Mouse (Mus musculus) liver, adult 2 months (tissue): Measurements from ENCODE around the gene Apbb2. TPM values are rescaled to one million over a fixed set of nuclear protein-coding genes. Genes with fewer than 3 reads are reported as not detected.

ENCODE experiments used
- DNase-seq: peaks from one replicate; pipeline ENCODE4 v3.0.0-alpha.2; 2011; ENCODE audit warnings: low read depth, low spot score; ENCODE audit errors: extremely low read depth
- H3K27ac ChIP-seq: fragments of 200-500 bp; replicated peaks from 2 replicates; pipeline ENCODE4 v1.5.1; 2012; ENCODE audit warnings: low read depth, mild to moderate bottlenecking, control low read depth, inconsistent platforms, low read length; ENCODE audit not compliant: insufficient read depth
- H3K27me3 ChIP-seq: fragments of 200-500 bp; 2 replicates; pipeline ENCODE4 v1.6.1; 2012; ENCODE audit warnings: mild to moderate bottlenecking, moderate library complexity, low read length, inconsistent platforms; ENCODE audit not compliant: control insufficient read depth, insufficient read depth
- H3K36me3 ChIP-seq: fragments of 200-500 bp; 2 replicates; pipeline ENCODE4 v1.6.1; 2012; ENCODE audit warnings: low read length, inconsistent platforms; ENCODE audit not compliant: control insufficient read depth, insufficient read depth
- H3K4me1 ChIP-seq: fragments of 200-500 bp; 2 replicates; pipeline ENCODE4 v1.6.1; 2011; ENCODE audit warnings: low read length; ENCODE audit not compliant: control insufficient read depth, insufficient read depth
- H3K4me3 ChIP-seq: fragments of 200-500 bp; 2 replicates; pipeline ENCODE4 v1.5.1; 2011; ENCODE audit warnings: low read depth, mild to moderate bottlenecking, control low read depth, low read length, moderate library complexity; ENCODE audit not compliant: insufficient read depth
- H3K79me2 ChIP-seq: fragments of 200-500 bp; 2 replicates; pipeline ENCODE4 v1.6.1; 2012; ENCODE audit warnings: inconsistent platforms, mild to moderate bottlenecking, low read length, moderate library complexity; ENCODE audit not compliant: control insufficient read depth, insufficient read depth
- H3K9ac ChIP-seq: fragments of 200-500 bp; 2 replicates; pipeline ENCODE4 v1.6.1; 2012; ENCODE audit warnings: low read depth, mild to moderate bottlenecking, control low read depth, inconsistent platforms, low read length
- CTCF ChIP-seq: fragments of 200-500 bp; IDR thresholded peaks from 2 replicates; pipeline ENCODE4 v1.5.1; 2011; ENCODE audit warnings: low read depth, low read length, control low read depth
- POLR2A ChIP-seq: fragments of 200-500 bp; IDR thresholded peaks from 2 replicates; pipeline ENCODE4 v1.6.1; 2011; ENCODE audit warnings: low read length, control low read depth; ENCODE audit not compliant: insufficient read depth; ENCODE audit errors: extremely low read depth
- WGBS: fragments of 180-500 bp; shearing (Covaris S2); methylation state at CpG from one replicate; pipeline ENCODE4 v1.1.7; 2018; 5-methylcytosine and 5-hydroxymethylcytosine counted together
- polyA plus RNA-seq: library from polyadenylated mRNA; depleted of rRNA; stranded (reverse); fragments of >200 nt; gene quantifications from 2 replicates; pipeline ENCODE4 v1.2.3, GENCODE M21; 2012
- total RNA-seq: library from RNA; depleted of rRNA; stranded (reverse); fragments of >200 nt; gene quantifications from 2 replicates; pipeline ENCODE4 v1.2.3, GENCODE M21; 2014

Apbb2 gene
- total and polyA plus RNA-seq, 2 experiments, result 1.4 to 5.3 TPM

DNA sequence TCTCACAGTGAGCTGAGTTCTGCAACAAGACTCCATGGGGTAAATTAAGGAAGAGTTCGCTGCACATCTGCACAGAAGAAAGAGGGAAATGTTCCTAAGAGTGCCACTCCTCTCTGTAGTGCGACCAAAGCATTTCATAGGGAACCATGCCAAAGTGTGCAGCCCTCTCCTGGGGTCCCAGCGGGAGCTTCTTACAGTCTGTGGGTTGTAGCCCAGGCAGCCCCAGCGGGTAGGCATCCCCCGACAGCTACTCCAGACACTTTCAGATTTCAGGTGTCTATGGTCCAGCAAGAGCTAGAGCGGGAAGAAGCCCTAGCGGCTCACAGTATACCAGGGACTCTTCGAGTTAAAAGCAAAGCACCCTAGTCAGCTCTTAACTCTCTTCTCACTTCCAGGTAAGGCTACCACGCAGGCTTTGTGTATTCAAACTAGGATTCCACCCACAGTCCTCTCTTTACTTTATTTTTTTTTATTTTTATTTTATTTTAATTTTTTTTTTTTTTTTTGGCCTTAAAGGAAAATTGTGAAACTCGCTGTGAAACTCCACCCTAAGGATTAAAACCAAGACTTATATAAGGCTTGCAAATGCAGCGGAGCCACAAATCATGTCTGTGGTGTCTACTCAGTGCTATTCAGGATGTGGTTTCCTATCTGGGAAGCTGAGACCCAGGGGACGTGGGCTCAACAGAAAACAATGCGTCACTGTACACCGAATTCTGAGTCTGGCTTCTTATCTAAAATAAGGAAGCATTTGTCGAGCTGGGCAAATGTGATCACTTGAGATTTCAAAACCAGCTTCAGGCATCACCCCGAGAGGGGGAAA, 94.7 kb downstream of the Apbb2 start:
- Histone ChIP-seq H3K9ac (no peak overlapping the region), H3K4me1 (no peaks in the 10 kb centered on the region; the same call in none of the 2 replicates), H3K27ac (no peak overlapping the region), H3K36me3 (no peaks in the 10 kb centered on the region), H3K79me2 (no peaks in the 10 kb centered on the region; the same call in 1 of the 2 replicates), H3K4me3 (no peak overlapping the region), H3K27me3 (no peaks in the 10 kb centered on the region)
- 76% methylated on average over 16 of the region's 16 CpGs for WGBS
- no peak for DNase-seq
- TF ChIP-seq CTCF (no peak), POLR2A (no peak)

DNA sequence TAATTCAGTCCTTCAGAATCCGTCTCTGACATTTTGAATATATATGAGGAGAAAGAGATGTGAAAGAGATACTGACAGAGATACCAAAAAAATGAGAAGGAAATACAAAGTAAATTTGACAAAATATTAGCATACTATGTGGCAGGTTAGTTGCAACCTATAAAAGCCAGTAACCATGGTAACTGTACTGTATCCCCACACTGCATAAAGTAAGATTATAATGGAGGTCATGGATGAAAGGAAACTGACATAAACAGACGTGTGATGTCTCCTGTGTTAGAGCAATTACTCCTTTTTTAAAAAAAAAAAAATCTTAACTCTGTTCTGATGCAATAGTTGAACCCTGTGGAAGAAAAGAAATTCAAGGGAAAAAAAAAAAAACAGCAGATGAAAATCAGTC, 97.3 kb downstream of the Apbb2 start:
- Histone ChIP-seq H3K79me2 (peaks cover 2% of the 10 kb centered on the region; the same call in 1 of the 2 replicates), H3K4me1 (no peaks in the 10 kb centered on the region; the same call in 1 of the 2 replicates), H3K27ac (no peak overlapping the region), H3K36me3 (no peaks in the 10 kb centered on the region), H3K9ac (no peak overlapping the region), H3K4me3 (no peak overlapping the region), H3K27me3 (no peaks in the 10 kb centered on the region)
- 97% methylated on average over 2 of the region's 2 CpGs for WGBS
- TF ChIP-seq POLR2A (no peak), CTCF (no peak)
- no peak for DNase-seq

DNA sequence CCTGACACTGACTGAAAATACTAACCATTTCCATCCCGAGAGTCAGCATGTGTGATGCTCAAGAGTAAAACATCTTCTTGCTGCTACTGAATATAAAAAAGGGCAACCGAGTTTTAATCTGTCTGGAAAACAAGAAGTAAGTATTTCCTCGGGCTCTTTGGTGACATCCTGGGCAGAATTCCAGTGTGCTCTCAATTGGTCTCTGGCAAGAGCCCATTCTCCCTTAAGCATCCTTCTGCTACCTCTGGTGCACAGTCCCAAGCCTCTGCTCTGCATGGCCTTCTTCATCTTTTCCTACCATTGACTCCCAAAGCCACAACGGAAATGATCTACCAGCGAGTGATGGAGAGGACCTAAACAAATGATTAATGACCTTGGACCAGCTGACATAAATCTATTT, 99.1 kb downstream of the Apbb2 start:
- WGBS, result 68% methylated on average over 5 of the region's 5 CpGs
- DNase-seq, result no peak

DNA sequence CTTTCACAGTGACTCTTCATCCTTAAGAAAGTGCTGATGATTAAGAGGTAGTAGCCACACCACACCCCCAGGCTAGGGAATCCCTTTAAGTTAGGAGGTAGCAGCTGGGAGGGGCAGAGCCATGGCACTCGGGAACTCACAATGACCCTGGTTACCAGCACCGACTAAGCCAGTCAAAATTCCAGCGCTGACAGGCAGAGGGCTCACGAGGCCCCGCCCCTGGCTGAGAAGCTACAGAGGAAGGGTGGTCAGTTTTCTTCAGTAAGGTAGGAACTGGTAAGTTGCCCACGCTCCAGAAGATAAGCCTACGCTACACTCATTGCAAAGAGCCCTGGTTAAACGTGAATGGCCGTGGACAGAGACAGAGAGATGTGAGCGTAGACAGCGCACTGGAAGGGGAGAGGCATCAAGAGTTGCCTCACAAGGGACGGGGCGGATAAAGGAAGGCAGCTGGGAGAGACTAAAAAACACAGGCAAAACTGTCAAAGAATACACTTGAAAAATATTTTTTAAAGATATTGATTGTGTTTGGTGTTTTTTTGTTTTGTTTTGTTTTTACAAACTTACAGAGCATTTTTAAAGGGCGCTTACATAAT, 100.1 kb downstream of the Apbb2 start:
- Histone ChIP-seq H3K9ac (no peak overlapping the region), H3K4me1 (no peaks in the 10 kb centered on the region; the same call in 1 of the 2 replicates), H3K79me2 (peaks cover 3% of the 10 kb centered on the region; the same call in 1 of the 2 replicates), H3K27ac (no peak overlapping the region), H3K36me3 (no peaks in the 10 kb centered on the region), H3K27me3 (no peaks in the 10 kb centered on the region), H3K4me3 (no peak overlapping the region)
- no peak for DNase-seq
- WGBS, result 68% methylated on average over 14 of the region's 14 CpGs
- TF ChIP-seq CTCF (no peak), POLR2A (no peak)

More for the DNA sequence above, 99.1 kb downstream of the Apbb2 start:
- no peaks in the 10 kb centered on the region; the same call in 1 of the 2 replicates for H3K4me1 ChIP-seq
- H3K79me2 ChIP-seq, result peaks cover 3% of the 10 kb centered on the region; the same call in 1 of the 2 replicates
- H3K27me3 ChIP-seq, result no peaks in the 10 kb centered on the region
- no peak overlapping the region for H3K27ac ChIP-seq
- no peaks in the 10 kb centered on the region for H3K36me3 ChIP-seq
- H3K9ac ChIP-seq, result no peak overlapping the region
- no peak overlapping the region for H3K4me3 ChIP-seq
- TF ChIP-seq CTCF, result no peak
- TF ChIP-seq POLR2A, result no peak

DNA sequence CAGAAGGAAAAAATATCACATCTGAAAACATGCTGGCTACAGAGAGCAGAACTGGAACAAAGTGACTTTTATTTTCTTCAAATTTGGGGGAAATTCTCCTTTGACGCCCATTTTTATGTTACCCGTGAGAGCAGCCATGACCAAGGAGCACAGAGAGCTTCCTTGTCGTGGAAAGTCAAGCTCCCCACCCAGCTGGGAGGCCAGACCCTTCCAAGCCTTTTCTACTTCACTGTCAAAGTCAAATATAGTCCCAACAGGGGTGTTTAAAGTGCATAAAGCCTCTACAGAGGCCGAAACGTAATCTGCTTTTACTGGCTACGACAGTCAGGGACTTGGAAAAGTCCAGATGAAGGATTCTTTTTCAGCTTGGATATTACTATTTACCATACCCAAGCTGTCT, 101.1 kb downstream of the Apbb2 start:
- no peaks in the 10 kb centered on the region for H3K27me3 ChIP-seq
- H3K4me3 ChIP-seq, result no peak overlapping the region
- no peak overlapping the region for H3K9ac ChIP-seq
- no peaks in the 10 kb centered on the region for H3K4me1 ChIP-seq
- H3K79me2 ChIP-seq, result peaks cover 5% of the 10 kb centered on the region; the same call in 1 of the 2 replicates
- TF ChIP-seq POLR2A (no peak), CTCF (no peak)
- H3K36me3 ChIP-seq, result no peaks in the 10 kb centered on the region
- 81% methylated on average over 6 of the region's 6 CpGs for WGBS
- DNase-seq, result no peak
- no peak overlapping the region for H3K27ac ChIP-seq
